Mouse (Mus musculus): ENCODE measurements at regions not wholly inside any gene's neighbourhood (a gene's known extent, or its start where the extent isn't known, plus 50 kb on each side); places are given as distances from the start of the nearest gene placed in this dataset.

DNA sequence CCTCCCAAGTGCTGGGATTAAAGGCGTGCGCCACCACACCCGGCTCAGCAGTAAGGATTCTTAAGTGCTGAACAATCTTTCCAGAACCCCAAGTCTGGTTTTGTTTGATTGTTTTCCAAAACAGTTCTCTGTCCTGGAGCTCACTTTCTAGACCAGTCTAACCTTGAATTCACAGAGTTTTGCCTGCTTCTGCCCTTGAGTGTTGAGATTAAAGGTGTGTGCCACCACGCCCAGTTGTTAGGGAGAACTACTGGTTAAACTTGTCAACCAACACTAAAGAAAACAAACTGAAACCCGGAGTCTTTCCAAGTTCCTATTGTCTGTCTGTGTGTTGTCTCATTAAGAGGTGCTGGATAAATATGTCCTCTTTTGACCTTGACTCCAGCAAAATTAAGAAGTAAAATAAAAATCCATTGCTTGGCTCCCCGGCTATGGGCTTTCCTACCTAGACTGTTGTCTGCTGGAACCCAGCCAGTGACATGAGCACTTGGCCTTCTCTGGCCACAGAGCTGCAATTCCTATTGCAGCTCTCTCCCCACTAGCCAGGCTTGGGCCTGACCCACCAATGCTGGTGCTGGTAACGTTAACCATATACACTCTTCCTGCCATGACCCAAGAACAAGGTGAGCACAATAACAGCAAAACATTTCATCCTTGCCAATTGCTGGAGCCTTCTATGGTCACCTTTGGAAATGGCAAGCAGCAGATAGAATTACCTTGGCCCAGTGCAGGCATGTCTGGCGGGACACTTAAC, 51.1 kb upstream of the Klf9 start:
- DNase-seq (ENCODE audit: low spot score) = no peak
